Mouse (Mus musculus): ENCODE results near the gene Acbd6. TPM values are rescaled to one million over a fixed set of nuclear protein-coding genes. Genes with fewer than 3 reads are reported as not detected.

Acbd6 gene
- polyA plus RNA-seq, 1 experiment from 2014 or later = 84.3 TPM

DNA sequence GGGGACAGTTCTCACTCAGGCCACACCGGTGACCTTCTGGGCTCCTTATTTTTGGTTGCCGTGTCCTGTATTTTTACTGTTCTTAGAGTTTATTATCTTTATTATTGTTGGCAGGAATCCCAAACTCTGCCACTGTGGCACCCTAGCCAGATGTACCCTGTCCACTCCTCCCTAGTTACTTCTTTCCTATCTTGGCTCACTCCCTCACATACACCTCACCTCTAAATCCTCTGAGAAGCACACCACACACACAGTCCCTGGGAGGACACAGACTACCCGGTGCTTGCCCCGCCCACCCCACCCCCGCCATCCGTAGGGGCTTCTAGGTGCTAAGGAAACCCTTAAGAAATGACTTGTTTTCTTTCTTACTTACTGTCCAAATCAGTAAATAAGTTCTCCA is 117.7 kb downstream of the Acbd6 start:
- Histone ChIP-seq H3K9ac (no peak overlapping the region), H3K4me3 (no peak overlapping the region), H3K36me3 (ENCODE audit: poor library complexity, severe bottlenecking) (no peaks in the 10 kb centered on the region), H3K4me2 (no peak overlapping the region), H3K27ac (no peak overlapping the region), H3K27me3 (no peaks in the 10 kb centered on the region), H3K4me1 (peaks cover under 1% of the 10 kb centered on the region; the same call in 1 of the 2 replicates), H3K9me3 (replicated peaks) (no peaks in the 10 kb centered on the region)
- no peak for ATAC-seq
- WGBS = 96% methylated on average over 6 of the region's 6 CpGs

DNA sequence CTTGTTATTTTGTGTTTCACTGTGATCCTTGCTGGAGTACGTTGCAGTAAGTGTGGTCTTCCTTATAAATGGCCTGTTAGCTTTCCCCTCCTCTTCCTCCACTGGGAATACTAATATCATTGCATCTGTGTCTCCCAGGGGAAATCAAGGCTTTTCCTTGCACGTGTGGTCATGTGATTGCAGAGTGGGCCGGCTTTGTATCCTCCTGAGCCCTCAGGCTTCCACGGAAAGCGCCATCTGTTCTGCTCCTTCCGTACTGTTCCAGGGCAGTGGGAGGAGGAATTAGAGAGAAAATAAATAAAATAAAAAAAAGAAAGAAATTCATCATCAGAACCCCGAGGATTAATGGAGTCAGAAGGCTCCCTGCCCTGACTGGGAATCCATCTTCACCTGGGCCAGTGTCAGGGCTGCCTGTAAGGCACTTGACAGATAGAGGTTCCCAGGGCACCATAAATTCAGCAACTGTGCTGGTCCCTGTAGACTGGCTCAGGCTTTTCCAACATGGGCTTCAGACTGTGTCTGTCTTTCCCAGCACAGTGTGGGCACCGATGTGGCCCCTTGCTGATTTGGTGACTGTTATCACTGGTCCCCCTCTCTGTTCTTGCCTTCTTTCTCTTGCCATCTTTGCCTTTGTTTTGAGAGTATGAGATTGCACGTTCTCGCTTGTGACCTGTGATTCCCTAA is 123.3 kb downstream of the Acbd6 start:
- H3K36me3 ChIP-seq (ENCODE audit: poor library complexity, severe bottlenecking) = no peaks in the 10 kb centered on the region
- H3K27me3 ChIP-seq = no peaks in the 10 kb centered on the region
- H3K27ac ChIP-seq = peak overlapping the region; percentile 60
- 60% methylated on average over 10 of the region's 10 CpGs for WGBS
- peak; percentile 77; the same call in 1 of the 2 replicates for ATAC-seq
- H3K4me2 ChIP-seq = no peak overlapping the region
- H3K9me3 ChIP-seq (replicated peaks) = no peaks in the 10 kb centered on the region
- no peak overlapping the region for H3K4me3 ChIP-seq
- peaks cover 4% of the 10 kb centered on the region; the same call in 1 of the 2 replicates for H3K4me1 ChIP-seq
- H3K9ac ChIP-seq = no peak overlapping the region

DNA sequence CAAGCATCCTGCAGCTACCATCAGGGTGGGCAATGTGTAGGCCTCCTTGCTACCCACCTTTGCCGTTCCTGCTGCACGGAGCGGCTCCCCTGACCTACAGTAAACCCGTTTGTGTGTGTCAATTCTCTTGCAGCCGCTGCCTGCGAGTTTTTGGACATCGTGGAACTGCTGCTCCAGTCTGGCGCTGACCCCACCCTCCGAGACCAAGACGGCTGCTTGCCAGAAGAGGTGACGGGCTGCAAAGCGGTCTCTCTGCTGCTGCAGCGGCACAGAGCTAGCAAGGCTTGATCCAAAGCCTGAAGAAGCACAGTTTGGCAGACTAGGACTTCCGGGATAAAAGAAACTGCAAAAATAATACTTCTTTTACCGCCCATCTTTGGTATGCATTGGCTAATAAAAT is 128.9 kb downstream of the Acbd6 start:
- 81% methylated on average over 15 of the region's 15 CpGs for WGBS
- no peak overlapping the region for H3K4me3 ChIP-seq
- H3K36me3 ChIP-seq (ENCODE audit: poor library complexity, severe bottlenecking) = no peaks in the 10 kb centered on the region
- H3K27ac ChIP-seq = no peak overlapping the region
- H3K4me1 ChIP-seq = no peaks in the 10 kb centered on the region
- ATAC-seq = no peak
- H3K9ac ChIP-seq = no peak overlapping the region
- no peaks in the 10 kb centered on the region for H3K27me3 ChIP-seq
- no peak overlapping the region for H3K4me2 ChIP-seq
- no peaks in the 10 kb centered on the region for H3K9me3 ChIP-seq (replicated peaks)

DNA sequence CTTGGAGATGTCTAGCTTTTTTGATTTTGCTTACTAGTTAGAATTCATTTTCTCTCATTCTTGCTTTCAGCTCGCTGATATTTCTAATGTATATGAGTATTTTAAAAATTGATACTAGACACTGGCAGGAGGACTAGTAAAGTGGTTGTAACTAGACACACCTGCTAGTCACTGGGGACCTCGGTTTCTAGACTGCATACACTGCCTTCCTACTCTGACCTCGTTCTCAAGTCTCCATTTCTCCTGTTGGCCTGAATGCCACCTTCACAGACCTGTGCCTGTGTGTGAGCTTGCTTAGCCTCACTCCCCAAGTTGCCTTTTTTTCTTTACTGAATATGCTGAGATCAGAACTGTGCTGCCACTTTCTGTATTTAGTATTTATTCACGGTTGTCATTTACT is 131.2 kb downstream of the Acbd6 start:
- WGBS = 83% methylated on average over 4 of the region's 4 CpGs

DNA sequence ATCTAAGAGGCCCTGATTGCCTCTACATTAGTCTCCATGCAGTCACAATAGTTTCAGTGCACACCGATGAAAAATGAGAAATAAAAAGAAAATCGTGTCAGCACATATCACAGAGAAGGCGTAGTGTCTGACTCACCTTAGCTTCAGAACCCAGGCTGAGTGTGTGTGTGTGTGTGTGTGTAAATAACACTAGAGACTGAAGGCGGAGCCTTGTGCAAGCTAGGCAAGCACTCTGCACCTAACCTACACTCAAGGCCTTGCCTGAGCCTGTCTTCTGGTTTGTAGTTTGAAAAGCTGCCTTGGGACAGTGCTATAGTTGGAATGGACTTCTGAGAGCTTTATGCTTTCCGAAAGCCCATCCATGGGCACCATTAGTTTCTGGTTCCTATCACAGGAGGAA is 131.6 kb downstream of the Acbd6 start:
- 96% methylated on average over 5 of the region's 5 CpGs for WGBS
- Histone ChIP-seq H3K9ac (no peak overlapping the region), H3K9me3 (replicated peaks) (no peaks in the 10 kb centered on the region), H3K4me2 (no peak overlapping the region), H3K36me3 (ENCODE audit: poor library complexity, severe bottlenecking) (no peaks in the 10 kb centered on the region), H3K4me3 (no peak overlapping the region), H3K27me3 (no peaks in the 10 kb centered on the region), H3K4me1 (peaks cover 15% of the 10 kb centered on the region), H3K27ac (no peak overlapping the region)
- no peak for ATAC-seq

More for the DNA sequence above, 131.2 kb downstream of the Acbd6 start:
- ATAC-seq = no peak
- Histone ChIP-seq H3K4me3 (no peak overlapping the region), H3K4me2 (no peak overlapping the region), H3K36me3 (ENCODE audit: poor library complexity, severe bottlenecking) (no peaks in the 10 kb centered on the region), H3K9ac (no peak overlapping the region), H3K27ac (no peak overlapping the region), H3K4me1 (peaks cover 15% of the 10 kb centered on the region), H3K27me3 (no peaks in the 10 kb centered on the region), H3K9me3 (replicated peaks) (no peaks in the 10 kb centered on the region)

DNA sequence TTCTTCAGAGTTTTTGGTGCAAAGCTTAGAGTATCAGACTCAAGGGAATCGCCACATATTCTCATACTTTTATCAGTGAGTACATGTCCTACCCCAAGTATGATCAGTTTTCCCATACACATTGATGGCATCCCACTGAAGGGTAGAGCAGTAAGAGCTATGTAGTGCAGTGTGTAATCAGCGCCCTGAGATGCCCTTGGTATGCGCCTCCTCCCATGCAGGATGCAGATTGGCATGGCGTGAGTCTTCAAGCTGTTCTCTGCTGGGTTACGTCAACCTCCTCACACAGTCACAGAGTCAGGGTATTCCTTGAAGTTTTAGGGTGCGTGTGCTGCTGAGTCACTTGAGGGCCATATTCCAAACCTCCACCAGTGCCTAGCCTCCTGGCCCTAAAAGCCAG is 134.3 kb downstream of the Acbd6 start:
- Histone ChIP-seq H3K4me2 (no peak overlapping the region), H3K27ac (no peak overlapping the region), H3K9me3 (replicated peaks) (no peaks in the 10 kb centered on the region), H3K4me1 (peaks cover 15% of the 10 kb centered on the region), H3K36me3 (ENCODE audit: poor library complexity, severe bottlenecking) (no peaks in the 10 kb centered on the region), H3K4me3 (no peak overlapping the region), H3K9ac (no peak overlapping the region), H3K27me3 (no peaks in the 10 kb centered on the region)
- ATAC-seq = no peak
- 92% methylated on average over 6 of the region's 6 CpGs for WGBS

DNA sequence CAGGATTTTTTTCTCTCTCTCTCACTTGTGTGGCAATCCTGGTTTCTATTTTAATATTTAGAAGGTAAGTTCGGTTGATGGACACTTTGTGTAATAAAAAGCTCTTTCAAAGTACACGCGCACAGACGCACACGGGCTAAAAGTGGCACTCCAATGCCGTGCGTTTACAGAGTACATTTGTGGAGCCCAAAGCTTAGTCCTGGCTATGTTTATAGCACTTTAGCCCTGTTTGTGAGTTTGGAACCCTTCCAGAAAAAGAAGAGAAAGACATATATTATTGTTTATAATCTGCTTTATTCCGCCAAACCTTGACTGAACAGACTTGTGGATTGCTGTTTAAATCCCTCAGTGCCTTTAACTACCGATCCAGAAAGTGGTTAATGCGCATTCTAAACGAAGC is 135.1 kb downstream of the Acbd6 start:
- 55% methylated on average over 11 of the region's 11 CpGs for whole genome bisulfite sequencing

DNA sequence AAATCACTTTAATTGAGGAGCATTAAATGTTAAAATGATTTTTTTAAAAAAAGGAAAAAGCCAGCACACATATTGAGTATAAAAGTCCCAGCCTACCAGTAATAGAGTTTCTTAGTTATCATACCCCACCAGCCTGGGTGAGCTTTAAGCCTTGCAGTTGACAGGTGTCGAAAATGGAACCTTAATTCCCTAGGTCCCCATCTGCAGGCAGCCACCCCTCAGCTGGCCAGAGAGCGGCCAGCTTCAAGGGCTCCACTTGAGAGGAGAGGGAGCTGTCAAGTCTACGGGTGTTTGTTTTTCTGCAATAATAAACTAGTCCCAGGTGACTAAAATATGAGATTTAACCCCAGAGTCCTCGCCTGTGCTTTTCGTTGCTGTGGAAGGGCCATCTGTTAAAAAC is 135.5 kb downstream of the Acbd6 start:
- H3K27ac ChIP-seq = no peak overlapping the region
- H3K9me3 ChIP-seq (replicated peaks) = no peaks in the 10 kb centered on the region
- WGBS = 53% methylated on average over 5 of the region's 5 CpGs
- H3K4me2 ChIP-seq = no peak overlapping the region
- H3K9ac ChIP-seq = no peak overlapping the region
- H3K4me1 ChIP-seq = peaks cover 23% of the 10 kb centered on the region
- 0 out of 2 replicates have a peak, but pooled peaks have one; percentile 27 for ATAC-seq
- no peaks in the 10 kb centered on the region for H3K27me3 ChIP-seq
- no peaks in the 10 kb centered on the region for H3K36me3 ChIP-seq (ENCODE audit: poor library complexity, severe bottlenecking)
- no peak overlapping the region for H3K4me3 ChIP-seq

More for the DNA sequence above, 135.1 kb downstream of the Acbd6 start:
- no peaks in the 10 kb centered on the region for H3K9me3 ChIP-seq (replicated peaks)
- H3K27me3 ChIP-seq = no peaks in the 10 kb centered on the region
- peaks cover 19% of the 10 kb centered on the region for H3K4me1 ChIP-seq
- no peak overlapping the region for H3K27ac ChIP-seq
- no peak overlapping the region for H3K4me2 ChIP-seq
- no peak overlapping the region for H3K4me3 ChIP-seq
- ATAC-seq = no peak
- no peaks in the 10 kb centered on the region for H3K36me3 ChIP-seq (ENCODE audit: poor library complexity, severe bottlenecking)
- no peak overlapping the region for H3K9ac ChIP-seq

DNA sequence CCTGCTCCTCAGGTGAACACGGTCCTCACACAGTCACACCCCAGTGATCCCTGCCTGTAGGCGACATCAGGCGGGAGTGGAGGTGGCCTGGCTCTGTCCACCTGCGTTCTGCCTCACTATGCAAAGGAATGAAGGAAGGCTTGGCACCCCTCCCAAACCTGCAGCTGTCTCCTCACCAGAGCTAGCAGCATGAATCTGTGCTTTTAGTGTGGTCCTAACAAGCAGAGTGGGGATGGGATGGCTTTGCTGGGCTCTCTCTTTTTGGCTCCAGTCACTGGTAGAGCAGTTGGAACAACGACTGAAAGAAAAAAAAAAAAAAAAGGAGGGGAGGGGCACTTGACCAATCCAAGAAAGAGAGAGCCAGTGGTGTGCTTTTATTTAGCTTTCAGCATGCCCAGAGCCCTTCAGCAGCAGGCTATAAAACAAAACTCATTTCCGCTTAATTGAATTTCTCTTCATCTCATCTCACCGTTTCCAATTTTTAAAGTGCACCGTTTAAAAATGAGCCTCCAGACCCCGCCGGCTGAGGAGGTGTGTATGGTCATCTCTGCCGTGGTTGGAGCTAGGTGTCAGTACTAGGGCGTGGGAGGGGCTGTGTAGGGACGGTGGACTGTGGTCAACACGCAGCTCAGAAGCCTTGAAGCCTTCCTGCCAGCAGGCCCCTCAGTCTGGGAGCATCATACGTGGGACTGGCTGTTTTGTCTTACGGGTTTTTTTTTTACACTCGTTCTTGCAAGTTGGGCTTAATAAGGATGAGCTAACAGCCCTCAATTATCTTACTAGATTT is 140.6 kb downstream of the Acbd6 start:
- ATAC-seq = peak; percentile 70
- Histone ChIP-seq H3K9me3 (replicated peaks) (no peaks in the 10 kb centered on the region), H3K4me3 (no peak overlapping the region), H3K4me2 (peak overlapping the region; percentile 29), H3K9ac (no peak overlapping the region), H3K27ac (no peak overlapping the region), H3K36me3 (ENCODE audit: poor library complexity, severe bottlenecking) (no peaks in the 10 kb centered on the region), H3K4me1 (peaks cover 26% of the 10 kb centered on the region), H3K27me3 (no peaks in the 10 kb centered on the region)
- WGBS = 43% methylated on average over 17 of the region's 17 CpGs

DNA sequence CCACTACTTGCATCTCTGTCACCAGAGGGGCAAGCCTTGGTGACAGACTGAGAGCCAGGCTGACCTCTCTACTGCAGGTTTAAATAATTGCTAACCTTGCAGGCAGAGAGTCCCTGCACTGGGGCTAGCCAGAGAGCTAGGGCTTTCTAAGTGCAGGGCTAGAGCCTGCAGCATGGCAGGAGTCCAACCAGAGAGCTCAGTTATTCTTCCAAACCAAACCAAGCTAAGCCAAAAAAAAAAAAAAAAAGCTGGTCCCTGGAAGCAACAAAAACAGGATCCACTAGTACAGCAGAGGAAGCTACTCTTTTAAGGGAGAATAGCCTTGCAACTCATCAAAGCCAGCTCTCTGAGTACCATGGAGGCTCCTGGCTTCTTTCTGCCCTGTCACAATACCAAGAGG is 143.0 kb downstream of the Acbd6 start:
- no peak overlapping the region for H3K4me2 ChIP-seq
- H3K27ac ChIP-seq = no peak overlapping the region
- no peak for ATAC-seq
- H3K9me3 ChIP-seq (replicated peaks) = no peaks in the 10 kb centered on the region
- no peak overlapping the region for H3K9ac ChIP-seq
- H3K36me3 ChIP-seq (ENCODE audit: poor library complexity, severe bottlenecking) = no peaks in the 10 kb centered on the region
- H3K27me3 ChIP-seq = no peaks in the 10 kb centered on the region
- peaks cover 25% of the 10 kb centered on the region for H3K4me1 ChIP-seq
- H3K4me3 ChIP-seq = no peak overlapping the region

DNA sequence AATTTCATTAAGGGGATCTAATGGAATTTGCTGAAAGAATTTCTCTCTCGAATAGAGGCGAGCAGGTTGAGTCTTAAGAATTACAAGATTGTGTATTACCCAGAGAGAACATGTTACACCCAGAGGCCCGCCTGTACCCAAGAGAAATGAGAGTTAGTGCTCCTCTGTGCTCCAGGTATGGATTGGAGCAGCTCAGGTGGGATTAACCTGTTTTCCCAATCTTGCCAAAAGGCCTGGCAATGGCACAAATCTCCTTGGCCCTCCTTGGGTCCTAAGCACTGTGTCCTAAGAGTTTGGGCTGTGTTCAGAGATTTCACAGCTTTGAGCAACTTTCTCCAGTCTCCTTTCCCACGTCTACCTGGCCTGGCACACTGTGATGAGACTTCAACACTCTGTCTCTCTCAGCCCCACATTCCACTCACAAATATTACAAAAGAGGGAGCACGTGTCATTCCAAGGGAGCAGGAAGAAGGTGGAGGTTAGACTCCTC is 145.3 kb downstream of the Acbd6 start:
- Histone ChIP-seq H3K9ac (no peak overlapping the region), H3K27me3 (no peaks in the 10 kb centered on the region), H3K9me3 (replicated peaks) (no peaks in the 10 kb centered on the region), H3K36me3 (ENCODE audit: poor library complexity, severe bottlenecking) (no peaks in the 10 kb centered on the region), H3K4me1 (peaks cover 19% of the 10 kb centered on the region), H3K4me3 (no peak overlapping the region), H3K4me2 (no peak overlapping the region), H3K27ac (no peak overlapping the region)
- ATAC-seq = no peak
- WGBS = 88% methylated on average over 5 of the region's 5 CpGs

DNA sequence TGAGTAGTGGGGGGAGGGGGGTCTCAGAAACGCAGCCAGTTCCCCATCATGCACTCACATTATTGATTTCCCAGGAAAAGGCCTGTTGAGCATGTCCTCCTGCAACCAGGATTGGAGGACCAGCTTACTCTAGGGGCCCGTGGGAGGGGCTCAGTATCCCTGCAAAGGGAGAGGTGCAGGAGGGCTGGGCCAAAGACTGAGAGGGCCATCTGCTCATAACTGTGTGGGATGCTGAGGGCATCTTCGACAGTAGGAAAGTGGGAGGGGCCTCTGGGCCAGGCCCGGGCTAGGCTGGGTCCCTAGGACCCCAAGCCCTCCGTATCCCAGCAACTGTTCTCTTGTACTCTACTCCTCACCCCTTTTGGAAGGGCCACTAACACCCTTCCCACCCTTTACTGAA is 146.3 kb downstream of the Acbd6 start:
- H3K36me3 ChIP-seq (ENCODE audit: poor library complexity, severe bottlenecking) = no peaks in the 10 kb centered on the region
- H3K4me3 ChIP-seq = no peak overlapping the region
- H3K4me1 ChIP-seq = peaks cover 10% of the 10 kb centered on the region
- peak; percentile 45; the same call in 1 of the 2 replicates for ATAC-seq
- H3K27ac ChIP-seq = no peak overlapping the region
- no peak overlapping the region for H3K4me2 ChIP-seq
- H3K27me3 ChIP-seq = no peaks in the 10 kb centered on the region
- WGBS = 67% methylated on average over 5 of the region's 5 CpGs
- H3K9ac ChIP-seq = no peak overlapping the region
- no peaks in the 10 kb centered on the region for H3K9me3 ChIP-seq (replicated peaks)
